Mouse (Mus musculus) testis, adult 2 months (tissue): ENCODE measurements around the gene Timmdc1. TPM values are rescaled to one million over a fixed set of nuclear protein-coding genes. Genes with fewer than 3 reads are reported as not detected.

Experiments
- H3K27ac ChIP-seq: fragments of 200-500 bp; 2 replicates; pipeline ENCODE4 v1.5.1; 2012; ENCODE audit warnings: low read depth, low read length; ENCODE audit not compliant: control insufficient read depth, insufficient read depth
- H3K27me3 ChIP-seq: fragments of 200-500 bp; 2 replicates; pipeline ENCODE4 v1.6.1; 2012; ENCODE audit warnings: mild to moderate bottlenecking, low read length, moderate library complexity; ENCODE audit not compliant: control insufficient read depth, insufficient read depth
- H3K36me3 ChIP-seq: fragments of 200-500 bp; 2 replicates; pipeline ENCODE4 v1.6.1; 2012; ENCODE audit warnings: mild to moderate bottlenecking, low read length; ENCODE audit not compliant: control insufficient read depth, insufficient read depth
- H3K4me1 ChIP-seq: fragments of 200-500 bp; 2 replicates; pipeline ENCODE4 v1.6.1; 2012; ENCODE audit warnings: low read length; ENCODE audit not compliant: control insufficient read depth, insufficient read depth
- H3K4me3 ChIP-seq: fragments of 200-500 bp; 2 replicates; pipeline ENCODE4 v1.5.1; 2012; ENCODE audit warnings: low read depth, mild to moderate bottlenecking, low read length, moderate library complexity, mixed read lengths; ENCODE audit not compliant: control insufficient read depth
- CTCF ChIP-seq: fragments of 200-500 bp; IDR thresholded peaks from 2 replicates; pipeline ENCODE4 v1.5.1; 2012; ENCODE audit warnings: low read depth, mild to moderate bottlenecking, inconsistent platforms, low read length, moderate library complexity; ENCODE audit not compliant: control insufficient read depth, insufficient read depth, insufficient replicate concordance
- POLR2A ChIP-seq: fragments of 200-500 bp; IDR thresholded peaks from 2 replicates; pipeline ENCODE4 v1.6.1; 2012; ENCODE audit warnings: low read depth, mild to moderate bottlenecking, inconsistent platforms, low read length, moderate library complexity; ENCODE audit not compliant: control insufficient read depth
- polyA plus RNA-seq: library from polyadenylated mRNA; depleted of rRNA; stranded (reverse); fragments of >200 nt; gene quantifications from 2 replicates; pipeline ENCODE4 v1.2.3, GENCODE M21; 2012; rRNA removed

The Timmdc1 gene
- polyA plus RNA-seq, 1 experiment, result 5.3 TPM

DNA sequence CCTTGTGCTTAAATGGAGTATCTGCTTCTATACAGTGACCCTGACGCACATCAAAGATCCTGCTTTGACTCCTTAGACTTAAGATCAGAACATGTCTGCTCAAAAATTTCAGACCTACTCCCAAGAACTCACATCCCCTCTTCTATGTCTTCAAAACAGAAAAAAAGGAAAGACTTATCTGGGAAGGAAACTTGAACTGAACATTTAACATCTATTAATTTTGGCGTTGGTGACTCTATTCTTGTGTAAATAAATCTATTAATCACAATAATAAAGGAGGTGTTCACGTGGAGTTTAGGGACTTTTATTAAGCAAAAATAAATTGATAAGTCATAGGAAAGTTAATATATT lies 69.3 kb downstream of the Timmdc1 start:
- H3K4me1 ChIP-seq, result peaks cover 15% of the 10 kb centered on the region
- peak overlapping the region; percentile 98 for H3K4me3 ChIP-seq
- TF ChIP-seq POLR2A, result no peak
- no peak for TF ChIP-seq CTCF
- H3K27me3 ChIP-seq, result no peaks in the 10 kb centered on the region
- H3K36me3 ChIP-seq, result no peaks in the 10 kb centered on the region; the same call in none of the 2 replicates
- H3K27ac ChIP-seq, result peak overlapping the region; percentile 99

DNA sequence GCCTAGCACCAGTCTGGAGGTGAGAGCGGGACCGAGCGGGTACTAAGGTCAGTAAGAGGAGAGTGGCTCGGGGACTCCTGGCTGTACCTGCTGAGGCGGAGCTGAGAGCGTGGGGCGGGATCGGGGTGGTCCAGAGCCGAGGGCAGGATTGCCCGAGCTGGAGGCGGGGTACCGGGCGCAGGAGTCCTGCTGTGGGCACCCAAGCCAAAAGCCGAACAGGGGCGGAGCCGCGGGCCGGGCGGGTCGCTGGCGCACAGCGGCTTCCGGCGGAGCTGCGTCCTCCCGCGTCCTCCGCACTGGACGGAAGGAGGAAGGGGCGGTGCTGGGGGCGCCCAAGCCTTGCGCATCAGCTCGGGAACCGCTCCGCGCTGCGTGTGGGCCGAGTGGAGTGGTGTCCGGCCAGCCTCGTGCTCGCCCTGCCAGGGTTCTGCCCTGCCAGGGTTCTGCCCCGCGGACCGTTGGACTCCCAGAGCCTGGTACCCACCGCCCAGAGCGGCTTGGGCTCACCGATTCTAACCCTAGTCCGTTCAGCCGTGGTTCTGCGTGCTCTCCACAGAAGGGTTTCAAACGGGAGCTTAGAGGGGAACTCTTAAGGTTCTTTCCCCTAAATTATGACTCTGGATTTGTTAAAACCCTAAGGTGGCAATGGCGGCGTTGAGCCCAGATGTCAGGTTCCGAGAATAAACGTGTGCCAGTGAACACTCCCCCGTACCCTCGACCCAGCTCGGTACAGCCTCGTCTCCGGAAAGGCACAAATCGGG lies 69.8 kb downstream of the Timmdc1 start, which contains the start of gene Adprh:
TSS of gene Adprh (minus strand) at position 262 of the 761 bp plus-strand sequence.
- TF ChIP-seq CTCF (no peak), POLR2A (peak; percentile 96)
- H3K36me3 ChIP-seq, result no peaks in the 10 kb centered on the region; the same call in none of the 2 replicates
- H3K27me3 ChIP-seq, result no peaks in the 10 kb centered on the region
- peak within 1 kb of the TSS; percentile 98 for H3K4me3 ChIP-seq
- H3K4me1 ChIP-seq, result peaks cover 15% of the 10 kb centered on the region
- H3K27ac ChIP-seq, result peak within 1 kb of the TSS; percentile 99

DNA sequence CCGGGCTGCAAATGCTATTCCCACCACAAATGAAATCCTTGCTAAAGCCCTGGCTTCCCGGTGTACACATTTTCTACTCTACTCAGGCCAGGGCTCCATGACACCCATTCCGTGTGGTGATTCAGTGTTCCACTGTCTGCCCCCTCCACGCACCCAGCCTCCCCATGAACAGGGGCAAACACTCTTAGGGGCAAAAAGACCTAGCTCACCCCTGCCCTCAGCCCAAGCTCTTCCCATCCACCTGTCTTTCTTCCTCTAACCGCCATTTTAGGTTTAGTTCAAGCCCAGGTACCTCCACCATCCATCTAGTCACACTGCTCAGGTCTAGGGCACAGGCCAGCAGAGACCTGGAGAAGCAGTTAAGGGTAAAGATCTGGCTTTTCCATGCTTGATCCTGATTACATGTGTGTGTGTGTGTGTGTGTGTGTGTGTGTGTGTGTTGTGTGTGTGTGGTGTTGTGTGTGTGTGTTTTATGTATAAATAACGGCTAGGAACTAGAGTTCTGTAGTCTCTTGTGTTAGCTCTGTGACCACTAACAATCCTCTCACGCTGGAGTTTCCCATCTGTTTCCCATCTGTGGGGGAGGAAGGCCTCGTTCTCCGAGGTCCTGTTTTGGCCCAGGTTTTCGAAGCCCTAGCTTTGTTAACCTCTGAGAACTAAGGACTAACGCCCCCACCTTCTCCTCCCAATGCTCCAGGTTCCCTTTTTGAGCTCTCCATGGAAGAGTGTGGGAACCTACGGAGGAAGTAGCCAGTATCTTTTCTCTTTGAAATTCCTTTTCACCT lies 70.8 kb downstream of the Timmdc1 start:
- H3K27me3 ChIP-seq, result no peaks in the 10 kb centered on the region
- peaks cover 2% of the 10 kb centered on the region for H3K36me3 ChIP-seq
- peak overlapping the region; percentile 98 for H3K4me3 ChIP-seq
- peak overlapping the region; percentile 99 for H3K27ac ChIP-seq
- TF ChIP-seq CTCF, result no peak
- no peak for TF ChIP-seq POLR2A
- H3K4me1 ChIP-seq, result peaks cover 15% of the 10 kb centered on the region

DNA sequence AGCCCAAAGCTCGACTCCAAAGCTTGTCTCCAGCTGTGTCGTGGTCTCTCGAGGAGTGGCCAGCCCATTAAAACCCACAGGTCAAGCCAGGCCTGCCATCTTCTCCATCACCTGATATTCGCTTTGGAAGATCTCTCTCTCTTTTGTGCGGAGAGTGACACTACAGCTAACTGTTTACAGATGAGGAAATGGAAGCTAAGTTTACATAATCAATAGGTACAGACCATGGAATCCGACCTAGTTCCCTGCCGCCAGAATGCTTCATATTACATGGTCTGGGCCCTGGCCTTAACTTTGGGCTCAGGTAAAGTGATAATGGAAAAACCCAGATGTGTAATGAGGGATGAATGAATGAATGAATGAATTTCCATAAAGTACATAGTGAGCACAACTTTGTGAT lies 71.8 kb downstream of the Timmdc1 start:
- H3K4me1 ChIP-seq, result peaks cover 15% of the 10 kb centered on the region
- H3K36me3 ChIP-seq, result peaks cover 3% of the 10 kb centered on the region
- H3K4me3 ChIP-seq, result no peak overlapping the region
- no peaks in the 10 kb centered on the region for H3K27me3 ChIP-seq
- TF ChIP-seq POLR2A (no peak), CTCF (no peak)
- no peak overlapping the region for H3K27ac ChIP-seq

DNA sequence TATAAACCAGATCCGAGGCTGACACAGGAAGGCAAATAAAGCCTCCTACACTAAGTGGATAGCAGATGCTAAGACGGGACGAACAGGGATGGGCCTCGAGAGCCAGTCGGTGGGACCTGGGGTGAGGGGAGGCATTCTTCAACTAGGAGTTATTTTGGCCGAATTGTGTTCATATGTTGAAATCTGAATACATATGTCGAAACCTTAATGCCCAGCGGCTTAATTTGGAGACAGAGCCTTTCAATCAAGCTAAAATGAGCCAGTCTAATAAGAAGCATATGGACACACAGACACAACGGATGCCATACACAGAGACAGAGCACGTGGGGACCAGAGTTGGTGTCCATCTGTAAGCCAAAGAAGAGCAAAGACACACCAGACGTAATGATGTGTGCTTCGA lies 74.0 kb downstream of the Timmdc1 start:
- no peak overlapping the region for H3K27ac ChIP-seq
- no peak overlapping the region for H3K4me3 ChIP-seq
- H3K36me3 ChIP-seq, result peaks cover 4% of the 10 kb centered on the region

More for the DNA sequence above, 74.0 kb downstream of the Timmdc1 start:
- Histone ChIP-seq H3K4me1 (peaks cover 7% of the 10 kb centered on the region), H3K27me3 (no peaks in the 10 kb centered on the region)
- no peak for TF ChIP-seq POLR2A

Other genes with a start within 250 kb of the Timmdc1 start
- 0.22 and 0.36 TPM in 2 replicates for gene Nr1i2, start 227.8 kb downstream of the Timmdc1 start, polyA plus RNA-seq
- gene Maats1, start 180.5 kb downstream of the Timmdc1 start, polyA plus RNA-seq, result 22.4 and 23.4 TPM in 2 replicates
- gene Cox17, start 175.7 kb downstream of the Timmdc1 start, polyA plus RNA-seq, result 53.2 and 68.3 TPM in 2 replicates
- not detected in 2 replicates for gene Gm21987, start 175.6 kb downstream of the Timmdc1 start, polyA plus RNA-seq
- gene Popdc2, start 160.5 kb downstream of the Timmdc1 start, polyA plus RNA-seq, result 1.4 and 2.0 TPM in 2 replicates
- gene Pla1a, start 89.5 kb downstream of the Timmdc1 start, polyA plus RNA-seq, result 3.7 and 4.7 TPM in 2 replicates
- gene Adprh, start 70.0 kb downstream of the Timmdc1 start, polyA plus RNA-seq, result 19.2 and 21.7 TPM in 2 replicates
- gene Cd80, start 67.1 kb downstream of the Timmdc1 start, polyA plus RNA-seq, result 0.08 and 0.10 TPM in 2 replicates
- 3.9 and 4.3 TPM in 2 replicates for gene Poglut1, start 27.6 kb upstream of the Timmdc1 start, polyA plus RNA-seq
- 43.7 and 45.1 TPM in 2 replicates for gene Tmem39a, start 36.0 kb upstream of the Timmdc1 start, polyA plus RNA-seq
- gene Arhgap31, start 190.6 kb upstream of the Timmdc1 start, polyA plus RNA-seq, result 1.9 and 2.6 TPM in 2 replicates
- gene B4galt4, start 219.6 kb upstream of the Timmdc1 start, polyA plus RNA-seq, result 0.72 and 0.91 TPM in 2 replicates